Mouse (Mus musculus) frontal cortex, postnatal 25 days (tissue): ENCODE data around the gene Ndufa13.
A peak's percentile ranks its signal among the peaks of the same experiment; 100 is the strongest.

ENCODE experiments used
- DNase-seq, 2 experiments: peaks; one replicate each; pipeline ENCODE4 v3.0.0; 2022; ENCODE audit warnings: low spot score in 2 of 2

Gene Ndufa13

GRCm38 (mm10) chr8:69907106-69907505 lies 4.7 kb upstream of the Ndufa13 start:
- no peak for DNase-seq

- DNase-seq = no peak
Observed at GRCm38 (mm10) chr8:69906260-69906659, 3.9 kb upstream of the Ndufa13 start.

GRCm38 (mm10) chr8:69904096-69904495 lies 1.7 kb upstream of the Ndufa13 start:
- DNase-seq = no peak

GRCm38 (mm10) chr8:69903063-69903542 lies 745 bp upstream of the Ndufa13 start:
- DNase-seq = peak; percentile 95 to 99

- peak; percentile 95 to 97 for DNase-seq
Observed at GRCm38 (mm10) chr8:69901484-69902162, 735 bp downstream of the Ndufa13 start.

GRCm38 (mm10) chr8:69900895-69901451 lies 1.4 kb downstream of the Ndufa13 start:
- DNase-seq = no peak

- no peak for DNase-seq
Observed at GRCm38 (mm10) chr8:69899876-69900275, 2.5 kb downstream of the Ndufa13 start.

GRCm38 (mm10) chr8:69897857-69898256 lies 4.5 kb downstream of the Ndufa13 start:
- DNase-seq = no peak

- DNase-seq = no peak
Observed at GRCm38 (mm10) chr8:69895772-69896451, 6.4 kb downstream of the Ndufa13 start.

- DNase-seq = no peak
Observed at GRCm38 (mm10) chr8:69894836-69895332, 7.5 kb downstream of the Ndufa13 start.

GRCm38 (mm10) chr8:69893863-69894262 lies 8.5 kb downstream of the Ndufa13 start:
- peak in 1 of 2 experiments; percentile 45 for DNase-seq

- peak; percentile 53 to 57 for DNase-seq
Observed at GRCm38 (mm10) chr8:69890813-69891241, 11.5 kb downstream of the Ndufa13 start.

- no peak for DNase-seq
Observed at GRCm38 (mm10) chr8:69888902-69889301, 13.5 kb downstream of the Ndufa13 start.

- no peak for DNase-seq
Observed at GRCm38 (mm10) chr8:69888244-69888866, 14.0 kb downstream of the Ndufa13 start.

GRCm38 (mm10) chr8:69887289-69888243 lies 14.8 kb downstream of the Ndufa13 start, which contains the start of gene Cilp2:
Cilp2 (minus strand) TSS chr8:69887687.
- no peak for DNase-seq

GRCm38 (mm10) chr8:69884141-69884540 lies 18.2 kb downstream of the Ndufa13 start:
- no peak for DNase-seq

GRCm38 (mm10) chr8:69882833-69883600 lies 19.3 kb downstream of the Ndufa13 start:
- no peak for DNase-seq

- no peak for DNase-seq
Observed at GRCm38 (mm10) chr8:69882021-69882756, 20.2 kb downstream of the Ndufa13 start.

- no peak for DNase-seq
Observed at GRCm38 (mm10) chr8:69881261-69881865, 21.0 kb downstream of the Ndufa13 start.
